Mouse (Mus musculus) neutrophil, adult 59 days (primary cell): Measurements from ENCODE around the gene Gm49630. TPM values are rescaled to one million over a fixed set of nuclear protein-coding genes. Genes with fewer than 3 reads are reported as not detected.

Experiments
- total RNA-seq, 2 experiments: library from RNA; stranded (reverse); gene quantifications; 1 replicate in 1 of 2; 2 replicates in 1 of 2; pipeline ENCODE4 v1.2.4; 2023

The Gm49630 gene
- not detected for total RNA-seq

DNA sequence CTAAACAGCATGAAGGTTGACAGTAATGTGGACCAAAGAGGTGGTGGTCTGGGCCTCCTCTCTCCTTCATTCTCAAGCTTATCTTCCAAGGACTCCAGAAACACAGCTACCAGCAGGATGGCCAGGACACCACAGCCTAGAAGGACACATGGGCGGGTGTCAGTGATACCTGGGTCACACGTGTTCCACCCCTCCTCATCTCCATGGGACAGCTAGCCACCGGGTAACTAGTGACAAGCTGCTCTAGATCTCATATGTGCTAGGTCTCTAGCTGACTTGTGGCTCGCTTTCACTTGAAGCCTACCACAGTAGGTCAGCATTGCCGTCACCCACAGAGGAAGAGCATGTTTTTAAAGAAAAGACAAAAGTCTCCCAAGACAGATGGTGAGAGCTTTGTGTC is at the start of gene Gm49630:
Gm49630 (minus strand) TSS at position 101 of the 400 bp plus-strand sequence.

GRCm38 (mm10) chr17:7385364-7385763 is 13.6 kb upstream of the Gm49630 start, which contains the start of gene Unc93a2:
Unc93a2 (minus strand) TSS chr17:7385464.

GRCm38 (mm10) chr17:7352596-7352995 is 19.2 kb downstream of the Gm49630 start, which contains the start of gene Ttll2:
Ttll2 (minus strand) TSS chr17:7352696.

DNA sequence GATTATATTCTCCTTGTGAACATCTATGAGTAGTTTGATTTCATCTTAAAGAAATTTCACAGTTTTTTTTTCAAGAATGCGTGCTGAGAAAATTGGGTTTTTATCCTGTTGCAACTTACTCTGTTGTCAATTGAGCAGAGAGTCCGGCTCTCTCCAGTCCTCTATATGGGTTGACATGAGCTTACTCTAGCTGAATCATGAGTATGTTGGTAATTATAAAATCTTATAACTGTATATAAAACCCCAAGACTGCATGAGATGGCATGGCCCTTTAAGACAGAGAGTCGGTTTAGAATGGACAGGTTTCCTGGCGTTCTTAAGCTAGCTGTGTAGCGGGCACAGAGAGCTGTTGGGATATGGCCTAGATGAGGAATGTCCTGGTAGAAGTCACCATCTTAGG is 47.4 kb downstream of the Gm49630 start, which contains the start of gene Tcp10a:
Tcp10a (plus strand) TSS at position 301 of the 400 bp plus-strand sequence.

Other genes with a start within 250 kb of the Gm49630 start
- 10 to 100 TPM; 47.6 to 52.7 TPM for gene Rps6ka2, start 201.9 kb downstream of the Gm49630 start, total RNA-seq
- under 1 TPM in 1 of 2 experiments, not detected in 1; 0.33 TPM for gene Tcp10a, start 47.3 kb downstream of the Gm49630 start, total RNA-seq
- gene Ttll2, start 19.3 kb downstream of the Gm49630 start, total RNA-seq, result not detected
- gene Unc93a2, start 13.5 kb upstream of the Gm49630 start, total RNA-seq, result 1 to 10 TPM; 1.2 to 1.5 TPM